Mouse (Mus musculus) gastrocnemius, adult 2 months (tissue): Measurements from ENCODE around the gene Mrpl17. TPM values are rescaled to one million over a fixed set of nuclear protein-coding genes. Genes with fewer than 3 reads are reported as not detected.
A peak's percentile ranks its signal among the peaks of the same experiment; 100 is the strongest.
"Not testable (repeated sequence)": the region's sequence is repeated elsewhere in the genome, so short reads cannot be mapped to it uniquely, and the experiment has no call there.

ENCODE experiments used
- DNase-seq: peaks from one replicate; pipeline ENCODE4 v3.0.0; 2022
- H3K27ac ChIP-seq: fragments of 200-600 bp; 2 replicates; pipeline ENCODE4 v1.8.1; 2022; ENCODE audit warnings: mild to moderate bottlenecking
- H3K4me3 ChIP-seq: fragments of 200-600 bp; 2 replicates; pipeline ENCODE4 v1.8.1; 2022; ENCODE audit warnings: mild to moderate bottlenecking, moderate library complexity
- CTCF ChIP-seq: fragments of 200-600 bp; IDR thresholded peaks from 2 replicates; pipeline ENCODE4 v1.8.1; 2022; ENCODE audit warnings: antibody characterized with exemption, mild to moderate bottlenecking, moderate library complexity
- intact Hi-C: fragments of 180-260 bp; cut with DNase I; formaldehyde crosslinking; loops from one replicate; pipeline ENCODE4 v1.15.1; 2025
- long read RNA-seq, 2 experiments: library from polyadenylated mRNA; stranded (forward); transcript quantifications; one replicate each; pipeline ENCODE4 v2.0.0; 2021
- total RNA-seq, 2 experiments: library from RNA; stranded (reverse); gene quantifications; 2 replicates each; pipeline ENCODE4 v1.2.3; 2021

The Mrpl17 gene
- total RNA-seq: 100 to 1,000 TPM; 108 to 112 TPM
- long read RNA-seq, experiment 1, full-length matches to known transcripts: 54 of 56 reads
- long read RNA-seq, experiment 1, partial matches to known transcripts: 0 of 56 reads
- long read RNA-seq, experiment 1, other reads (novel, unspliced or antisense): 2 of 56 reads
- long read RNA-seq, experiment 2, full-length matches to known transcripts: 69 of 72 reads
- long read RNA-seq, experiment 2, partial matches to known transcripts: 0 of 72 reads
- long read RNA-seq, experiment 2, other reads (novel, unspliced or antisense): 3 of 72 reads

DNA sequence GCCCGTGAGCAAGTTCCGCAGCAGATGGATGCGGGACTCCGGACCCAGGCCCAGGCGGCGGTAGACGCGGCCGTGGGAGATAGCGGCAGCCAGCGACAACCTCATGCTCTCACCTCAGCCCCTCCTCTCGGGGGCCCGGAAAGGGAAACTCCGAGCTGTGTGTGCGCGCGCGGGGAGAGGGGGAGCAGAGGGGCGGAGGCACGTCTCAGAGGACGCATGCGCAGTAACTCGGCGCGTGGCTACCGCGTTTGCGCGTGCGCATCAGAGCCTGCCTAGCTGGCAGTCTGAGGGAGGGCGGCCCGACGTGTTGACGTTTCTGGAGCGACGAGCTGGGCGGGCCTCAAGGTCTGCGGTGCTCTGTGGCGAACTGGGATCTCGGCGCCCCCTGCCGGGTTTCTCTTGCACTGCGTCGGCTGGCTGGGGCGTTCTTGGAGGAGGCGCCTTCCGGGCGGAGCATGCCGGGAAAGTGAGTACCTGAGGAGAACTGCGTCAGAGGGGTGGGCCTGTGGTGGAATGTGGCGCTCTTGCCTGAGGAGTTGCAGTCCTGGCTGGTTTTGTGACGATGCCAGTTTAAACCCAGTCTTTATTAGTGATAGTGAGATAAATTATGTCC, at the start of gene Mrpl17:
Mrpl17 (minus strand) TSS at position 223 of the 613 bp plus-strand sequence.
- intact Hi-C loops: loop anchor here (2.0 to 10.0 kb wide), 3 partner anchors 74 to 256 kb away; partner anchors contain the start of genes Dnhd1, Ilk, Rrp8 and Smpd1
- DNase-seq: peak; percentile 100
- peak within 1 kb of the TSS; percentile 98 for H3K27ac ChIP-seq
- H3K4me3 ChIP-seq: peak within 1 kb of the TSS; percentile 91
- TF ChIP-seq CTCF: no peak; the same call in 1 of the 2 replicates

DNA sequence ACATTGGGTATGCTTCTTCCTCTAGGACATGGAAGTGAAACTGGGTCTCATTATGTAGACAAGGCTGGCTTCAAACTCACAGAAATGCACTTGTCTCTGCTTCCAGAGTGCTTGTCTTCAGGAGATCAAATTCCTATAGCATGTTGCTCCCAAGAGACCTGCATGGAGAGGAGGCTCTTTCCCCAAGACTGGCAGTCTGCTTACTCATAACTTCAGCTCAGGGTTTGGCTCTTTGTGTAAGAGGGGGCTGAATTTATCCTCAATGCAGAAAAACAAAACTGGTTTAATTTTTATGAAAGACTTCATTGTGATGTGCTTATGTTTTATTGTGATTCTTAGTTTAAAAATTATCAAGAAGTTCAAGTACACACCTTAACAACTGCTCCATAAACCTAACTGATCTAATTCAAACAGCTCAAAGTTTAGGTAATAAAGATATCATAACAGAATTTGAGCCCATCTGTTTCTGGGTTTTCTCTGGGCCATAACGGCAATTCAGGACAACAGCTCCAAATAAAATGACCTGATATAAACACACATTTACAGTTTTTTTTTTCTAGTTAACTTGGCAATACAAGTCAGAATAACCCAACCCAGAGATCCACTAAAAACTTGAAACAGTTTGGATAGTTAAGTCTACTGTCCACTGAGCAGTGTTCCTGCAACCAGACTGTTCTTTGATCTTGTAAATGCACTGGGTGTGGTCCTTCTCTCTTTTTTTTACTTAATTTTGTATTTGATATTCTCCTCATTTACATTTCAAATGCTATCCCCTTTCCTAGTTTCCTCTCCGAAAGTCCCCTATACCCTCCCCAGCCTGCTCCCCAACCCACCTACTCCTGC, 45.0 kb upstream of the Mrpl17 start:
- intact Hi-C loops, H3K4me3 ChIP-seq, DNase-seq, H3K27ac ChIP-seq: not testable (repeated sequence)

GRCm38 (mm10) chr7:105824281-105824680, 13.4 kb upstream of the Mrpl17 start:
- Histone ChIP-seq H3K4me3 (no peak overlapping the region), H3K27ac (no peak overlapping the region)
- no peak for DNase-seq
- intact Hi-C loops: no loop called here
- no peak for TF ChIP-seq CTCF

DNA sequence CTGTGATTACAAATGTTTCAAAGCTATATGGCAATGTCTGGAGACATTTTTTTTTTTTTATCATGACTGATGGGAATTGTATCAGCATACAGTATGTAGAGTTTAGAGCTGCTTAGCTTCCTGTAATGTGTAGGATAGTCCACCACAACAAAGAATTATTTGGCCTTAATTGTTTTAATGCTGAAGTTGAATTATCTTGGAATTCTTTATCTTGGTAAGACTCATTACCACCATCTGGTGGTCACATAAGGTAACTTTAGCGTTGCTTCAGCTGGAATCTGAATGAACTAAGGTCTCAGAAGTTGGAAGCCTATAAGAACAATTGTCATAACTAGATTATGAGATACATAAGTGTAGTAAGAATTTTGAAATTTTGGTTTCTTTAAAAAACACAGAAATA, 7.6 kb upstream of the Mrpl17 start:
- intact Hi-C loops: loop anchor here (10.0 kb wide), 1 partner anchor 264 kb away; the partner anchor contains the start of gene Smpd1
- TF ChIP-seq CTCF: peak; percentile 79
- Histone ChIP-seq H3K27ac (no peak overlapping the region), H3K4me3 (no peak overlapping the region)
- DNase-seq: no peak

DNA sequence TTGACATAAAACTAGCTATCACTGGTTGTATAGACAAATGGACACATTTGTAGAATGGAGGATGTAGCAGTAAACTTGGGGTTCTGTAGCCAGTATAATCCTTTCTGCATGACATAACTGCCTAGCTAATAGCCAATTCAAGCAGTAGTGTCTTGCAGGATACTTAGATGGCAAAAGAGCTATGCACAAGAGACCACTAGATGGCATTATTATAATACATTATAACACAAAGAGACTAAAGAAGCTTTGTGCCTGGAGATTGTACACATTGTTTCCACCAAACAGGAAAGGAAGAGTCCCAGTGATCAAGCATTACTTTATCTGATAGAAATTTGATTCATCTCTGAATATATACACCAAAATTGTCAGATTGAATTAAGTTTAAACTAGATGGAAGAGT, 5.8 kb upstream of the Mrpl17 start:
- Histone ChIP-seq H3K27ac (no peak overlapping the region), H3K4me3 (no peak overlapping the region)
- TF ChIP-seq CTCF: peak; percentile 45; the same call in 1 of the 2 replicates
- DNase-seq: no peak
- intact Hi-C loops: loop anchor here (1.0 to 10.0 kb wide), 2 partner anchors 90 to 262 kb away; partner anchors contain the start of gene Smpd1

DNA sequence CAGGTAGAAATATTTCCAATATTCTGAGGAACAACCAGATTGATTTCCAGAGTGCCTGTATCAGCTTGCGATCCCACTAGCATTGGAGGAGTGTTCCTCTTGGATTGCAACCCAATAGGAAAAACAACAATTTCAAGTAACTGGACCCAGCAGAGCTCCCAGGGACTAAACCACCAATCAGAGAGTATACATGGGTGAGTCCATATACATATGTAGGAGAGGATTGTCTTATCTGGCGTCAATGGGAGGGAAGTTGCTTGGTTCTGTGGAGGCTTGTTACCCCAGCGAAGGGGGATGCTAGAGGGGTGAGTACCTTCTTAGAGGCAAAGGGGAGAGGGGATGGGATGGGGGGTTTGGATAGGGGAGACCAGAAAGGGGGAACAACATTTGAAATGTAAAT, 2.4 kb upstream of the Mrpl17 start:
- TF ChIP-seq CTCF: no peak

GRCm38 (mm10) chr7:105812566-105812965, 1.7 kb upstream of the Mrpl17 start:
- no peak for TF ChIP-seq CTCF
- Histone ChIP-seq H3K27ac (peak overlapping the region; percentile 87), H3K4me3 (no peak overlapping the region)
- DNase-seq: no peak
- intact Hi-C loops: loop anchor here (5.0 to 10.0 kb wide), 2 partner anchors 160 to 258 kb away; partner anchors contain the start of genes Dnhd1 and Smpd1

More for the DNA sequence above, 2.4 kb upstream of the Mrpl17 start:
- Histone ChIP-seq H3K4me3 (no peak overlapping the region), H3K27ac (peak overlapping the region; percentile 21; the same call in 1 of the 2 replicates)
- no peak for DNase-seq
- intact Hi-C loops: loop anchor here (5.0 to 10.0 kb wide), 2 partner anchors 161 to 259 kb away; partner anchors contain the start of genes Dnhd1 and Smpd1

DNA sequence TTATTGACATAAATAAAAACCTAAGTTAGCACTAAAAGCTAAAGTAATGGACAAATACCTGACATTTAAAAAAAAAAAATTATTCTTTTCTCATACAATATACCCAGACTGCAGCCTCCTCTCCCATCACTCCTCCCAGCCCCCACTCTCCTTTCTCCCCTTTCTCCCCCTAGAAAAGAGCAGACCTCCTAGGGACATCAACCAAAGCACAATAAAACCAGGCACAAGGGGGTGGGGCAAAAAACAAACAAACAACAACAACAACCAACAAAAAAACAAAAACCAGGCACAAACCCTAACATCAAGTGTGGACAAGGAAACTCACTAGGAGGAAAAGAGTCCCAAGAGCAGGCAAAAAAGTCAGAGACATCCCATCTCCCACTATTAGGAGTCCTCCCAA, 617 bp upstream of the Mrpl17 start:
- Histone ChIP-seq H3K27ac (peak overlapping the region; percentile 87), H3K4me3 (peak overlapping the region; percentile 60)
- DNase-seq: no peak
- TF ChIP-seq CTCF: no peak
- intact Hi-C loops: loop anchor here (2.0 to 10.0 kb wide), 3 partner anchors 75 to 257 kb away; partner anchors contain the start of genes Dnhd1, Ilk, Rrp8 and Smpd1

DNA sequence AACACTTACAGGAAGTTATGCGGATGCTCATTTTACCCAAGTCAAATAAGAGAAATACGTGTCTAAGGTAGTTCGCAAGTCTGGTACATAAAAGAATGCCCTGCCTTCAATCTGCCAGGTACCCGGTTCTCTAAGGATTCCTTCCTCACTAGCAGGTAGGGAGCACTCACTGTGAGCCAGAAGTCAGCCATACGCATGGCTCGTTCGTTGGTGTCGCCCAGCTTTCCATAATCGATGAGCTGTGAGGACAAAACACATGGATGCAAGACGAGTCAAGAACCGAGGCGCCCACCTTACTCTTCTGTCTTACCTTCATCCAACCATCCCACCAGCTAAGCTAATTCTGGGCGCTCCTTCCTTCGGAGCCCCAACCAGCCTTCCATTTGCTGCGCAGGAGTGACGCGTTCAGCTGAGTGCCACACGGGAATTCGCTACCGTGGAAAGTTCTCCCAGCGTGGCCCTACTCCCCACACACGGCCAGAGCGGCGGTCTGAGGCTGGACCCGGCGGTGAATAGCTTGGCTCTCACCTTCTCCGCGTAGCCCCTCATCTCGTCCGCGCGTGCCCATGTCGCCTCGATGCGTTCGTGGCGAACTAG, 521 bp downstream of the Mrpl17 start:
- intact Hi-C loops: loop anchor here (2.0 to 10.0 kb wide), 3 partner anchors 74 to 256 kb away; partner anchors contain the start of genes Dnhd1, Ilk, Rrp8 and Smpd1
- no peak for TF ChIP-seq CTCF
- DNase-seq: no peak
- peak overlapping the region; percentile 98 for H3K27ac ChIP-seq
- peak overlapping the region; percentile 91 for H3K4me3 ChIP-seq

DNA sequence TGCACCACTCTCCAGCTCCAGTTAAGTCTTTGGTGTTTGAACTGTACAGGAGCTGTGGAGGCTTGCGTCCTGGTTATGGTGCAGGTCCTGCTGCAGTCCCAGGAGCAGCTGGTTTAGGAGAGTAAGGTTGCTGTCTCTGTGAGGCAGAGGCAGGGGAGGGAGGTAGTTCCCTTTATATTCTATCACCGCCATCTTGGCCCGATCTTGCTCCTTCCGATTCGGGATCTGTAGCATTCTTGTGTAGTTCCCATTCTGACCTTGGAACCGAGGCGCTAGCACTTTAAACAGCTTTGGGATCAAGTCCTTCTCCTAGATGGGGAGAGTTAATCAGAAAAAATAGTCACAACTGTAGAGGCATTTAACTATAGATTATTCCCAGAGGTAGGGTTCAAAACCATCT, 1.1 kb downstream of the Mrpl17 start:
- intact Hi-C loops: loop anchor here (2.0 to 10.0 kb wide), 3 partner anchors 73 to 255 kb away; partner anchors contain the start of genes Dnhd1, Ilk, Rrp8 and Smpd1
- TF ChIP-seq CTCF: no peak
- Histone ChIP-seq H3K4me3 (peak overlapping the region; percentile 91), H3K27ac (peak overlapping the region; percentile 98)
- DNase-seq: no peak

DNA sequence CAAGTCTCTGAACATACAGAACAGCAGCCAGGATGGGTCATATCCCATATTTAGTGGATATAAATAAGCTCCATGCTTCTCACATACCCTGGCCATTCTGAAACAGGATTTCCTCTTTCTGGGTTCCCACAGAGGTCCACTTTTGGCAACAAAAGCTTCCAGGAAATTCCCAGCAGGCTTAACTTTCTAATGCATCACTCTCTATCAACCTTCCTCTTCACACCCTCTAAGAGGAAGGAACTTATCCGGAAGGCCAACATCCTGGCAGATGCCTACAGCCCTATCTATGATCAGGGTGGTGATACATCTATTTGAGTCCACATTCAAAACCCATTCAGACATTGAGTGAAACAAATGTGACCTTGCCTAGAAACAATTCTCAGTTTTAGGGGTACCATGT, 2.5 kb downstream of the Mrpl17 start:
- intact Hi-C loops: no loop called here
- Histone ChIP-seq H3K4me3 (no peak overlapping the region), H3K27ac (peak overlapping the region; percentile 98)
- no peak for TF ChIP-seq CTCF
- DNase-seq: no peak

- intact Hi-C loops: no loop called here
- Histone ChIP-seq H3K27ac (no peak overlapping the region), H3K4me3 (no peak overlapping the region)
- no peak for DNase-seq
- TF ChIP-seq CTCF: no peak
Measured at GRCm38 (mm10) chr7:105806716-105807115, 4.2 kb downstream of the Mrpl17 start.
